Mouse (Mus musculus): ENCODE results near the gene Cdk2ap1. TPM values are rescaled to one million over a fixed set of nuclear protein-coding genes. Genes with fewer than 3 reads are reported as not detected.
"Not testable (repeated sequence)": the region's sequence is repeated elsewhere in the genome, so short reads cannot be mapped to it uniquely, and the experiment has no call there.

Gene Cdk2ap1
- total RNA-seq, 2 experiments from 2014 or later = 152 to 162 TPM

- no peak for DNase-seq
Observed at GRCm38 (mm10) chr5:124351604-124352003, 11.3 kb downstream of the Cdk2ap1 start.

DNA sequence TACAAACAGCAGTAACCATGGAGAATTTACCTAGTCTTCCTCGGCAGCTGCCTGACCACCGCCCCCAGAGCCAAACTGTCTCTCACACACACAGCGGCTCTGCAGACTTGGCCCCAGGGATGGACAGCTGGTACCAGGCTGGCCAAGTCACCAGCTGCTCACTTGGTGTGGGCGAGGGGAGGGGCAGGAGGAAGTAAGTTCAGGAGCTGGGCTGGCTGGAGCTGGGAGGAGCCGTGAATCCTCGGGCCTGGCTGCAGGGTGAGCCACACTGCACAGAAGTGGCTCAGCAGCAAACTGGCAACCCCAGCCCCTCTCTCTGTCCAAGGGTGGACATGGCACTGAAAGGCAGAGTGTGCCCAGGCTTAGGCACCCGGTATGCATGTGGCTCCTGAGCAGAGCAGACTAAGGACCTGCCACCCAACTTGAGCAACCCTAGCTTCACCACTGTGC lies 11.7 kb downstream of the Cdk2ap1 start:
- DNase-seq = peak; percentile 79

- no peak for DNase-seq
Observed at GRCm38 (mm10) chr5:124350350-124350749, 12.5 kb downstream of the Cdk2ap1 start.

- DNase-seq = peak; percentile 69
Observed at GRCm38 (mm10) chr5:124349196-124349595, 13.7 kb downstream of the Cdk2ap1 start.

- DNase-seq = no peak
Observed at GRCm38 (mm10) chr5:124342897-124343296, 20.0 kb downstream of the Cdk2ap1 start.

DNA sequence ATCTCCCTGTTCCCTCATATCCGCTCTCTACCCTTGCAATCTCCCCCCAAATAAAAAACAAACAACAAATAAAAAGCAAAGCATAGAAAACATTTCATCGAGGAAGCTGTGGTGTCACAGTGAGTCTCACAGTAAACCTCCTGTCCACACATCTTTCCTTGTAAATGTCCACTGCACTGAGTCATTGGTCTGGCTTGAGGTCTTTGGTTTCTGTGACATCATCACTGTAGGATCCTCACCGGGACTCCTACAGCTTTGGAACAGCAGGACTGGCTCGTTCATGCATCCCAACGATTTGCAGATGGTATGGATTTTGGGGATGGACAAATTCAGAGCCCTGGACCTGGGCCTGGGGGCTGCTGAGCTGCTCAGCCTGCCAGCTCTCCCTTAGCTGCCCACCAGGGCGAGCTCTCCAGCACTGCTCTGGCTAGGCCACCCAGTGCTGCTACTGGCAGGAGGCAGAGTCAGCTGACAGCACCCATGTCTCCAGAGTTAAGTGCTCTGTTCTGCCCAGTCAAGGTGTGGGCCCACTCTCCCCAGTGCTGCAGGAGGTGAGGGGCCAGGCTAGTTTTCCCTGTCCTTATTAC lies 21.0 kb downstream of the Cdk2ap1 start:
- DNase-seq = peak; percentile 49

DNA sequence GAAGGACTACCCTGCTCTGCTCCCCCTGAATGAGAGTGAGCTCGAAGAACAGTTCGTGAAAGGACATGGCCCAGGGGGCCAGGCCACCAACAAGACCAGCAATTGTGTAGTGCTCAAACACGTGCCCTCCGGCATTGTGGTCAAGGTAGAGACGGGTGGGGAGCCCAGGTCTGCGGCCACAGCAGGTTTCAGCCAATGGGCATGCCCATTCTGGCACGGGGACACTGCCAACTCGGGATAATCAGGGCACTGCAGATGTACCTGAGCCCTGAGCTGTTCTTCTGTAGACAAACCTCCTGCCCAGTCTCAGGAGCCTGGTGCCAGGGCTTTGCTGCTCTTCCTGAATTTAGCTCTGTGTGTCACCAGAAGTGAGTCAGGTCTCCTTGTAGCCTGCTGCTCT lies 24.1 kb downstream of the Cdk2ap1 start:
- no peak for DNase-seq

- DNase-seq = no peak
Observed at GRCm38 (mm10) chr5:124337909-124338308, 25.0 kb downstream of the Cdk2ap1 start.

DNA sequence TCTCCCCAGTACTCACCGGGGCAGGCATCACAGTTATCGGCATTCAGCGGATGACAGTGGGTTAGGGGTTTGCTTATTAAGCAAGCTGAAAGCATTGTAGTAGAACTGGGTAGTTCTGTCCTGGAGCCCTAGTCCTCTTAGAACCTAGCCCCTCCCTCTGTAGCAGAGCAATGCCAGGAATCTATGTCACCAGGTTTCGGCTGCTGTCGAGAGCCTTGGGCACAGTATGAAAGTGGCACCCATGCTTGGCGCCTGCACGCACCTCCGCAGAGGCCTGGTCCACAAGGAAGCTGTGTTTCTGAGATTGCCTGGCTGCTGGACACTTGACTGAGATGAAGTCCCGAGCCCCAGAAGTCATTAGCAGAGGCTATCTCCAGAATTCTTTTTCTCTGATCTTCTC lies 25.8 kb downstream of the Cdk2ap1 start:
- no peak for DNase-seq

GRCm38 (mm10) chr5:124334392-124334791 lies 28.5 kb downstream of the Cdk2ap1 start:
- DNase-seq = no peak

DNA sequence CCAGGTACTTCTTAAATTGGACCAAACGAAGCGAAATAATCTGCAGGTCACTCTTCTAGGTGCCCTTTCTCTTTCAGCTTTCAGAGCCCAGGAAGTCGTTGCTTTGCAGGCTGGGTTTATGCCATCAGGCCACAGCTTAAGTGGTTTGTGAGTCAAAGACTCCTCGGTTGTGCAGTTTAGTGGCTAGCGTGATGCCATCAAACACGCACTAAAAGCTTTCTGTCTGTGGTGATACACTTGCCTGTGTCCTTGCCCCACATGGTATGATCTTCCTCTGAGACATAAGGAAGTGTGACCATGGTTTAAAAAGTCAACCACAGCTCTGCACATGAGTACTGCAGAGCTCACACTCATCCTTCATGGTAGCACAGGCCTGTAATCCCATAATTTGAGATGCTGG lies 32.8 kb downstream of the Cdk2ap1 start:
- DNase-seq = no peak

- peak; percentile 99 for DNase-seq
Observed at GRCm38 (mm10) chr5:124327510-124328364, 35.1 kb downstream of the Cdk2ap1 start, which contains the start of the genes Mphosph9 and 2810006K23Rik. TSS of gene Mphosph9 (minus strand) at chr5:124327972. TSS of gene 2810006K23Rik (plus strand) at chr5:124328089.

DNA sequence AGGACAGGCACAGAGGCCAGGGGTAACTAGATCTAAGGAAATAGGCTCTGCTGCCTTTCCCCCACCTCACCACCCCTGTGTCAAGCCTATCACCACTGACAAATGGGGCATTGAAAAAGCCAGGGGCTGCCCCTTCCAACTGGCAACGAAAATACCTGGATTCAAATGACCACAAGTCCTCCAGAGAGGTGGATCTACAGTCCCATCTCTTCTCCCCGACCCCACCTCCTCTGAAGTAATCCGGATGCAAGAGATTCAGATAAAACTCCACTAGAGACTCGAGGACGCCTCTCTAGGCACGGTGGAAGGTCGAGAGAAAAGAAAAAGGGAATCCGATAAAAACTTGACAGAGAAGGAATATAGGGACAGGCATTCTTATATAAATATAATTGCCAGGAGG lies 36.1 kb downstream of the Cdk2ap1 start:
- no peak for DNase-seq

DNA sequence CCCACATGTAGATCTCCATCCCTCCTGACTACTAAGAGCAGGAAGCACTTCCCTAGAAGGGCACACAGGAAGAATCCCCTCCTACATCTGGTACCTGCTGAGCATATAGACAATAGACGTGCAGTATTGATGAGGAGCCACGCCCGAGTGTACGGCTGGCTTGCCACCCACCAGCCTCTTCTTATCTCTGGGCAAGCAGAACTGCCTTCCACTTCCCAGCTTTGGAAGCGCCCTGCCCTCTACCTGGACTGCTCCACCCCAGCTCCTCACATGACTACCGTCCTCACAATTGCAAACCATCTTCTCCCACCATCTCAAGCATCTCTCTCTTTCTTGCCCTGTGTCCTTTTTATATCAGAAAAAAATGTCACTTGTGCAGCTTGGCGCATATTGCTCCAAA lies 45.2 kb downstream of the Cdk2ap1 start:
- DNase-seq = no peak

GRCm38 (mm10) chr5:124315941-124316340 lies 46.9 kb downstream of the Cdk2ap1 start:
- DNase-seq = no peak

GRCm38 (mm10) chr5:124315498-124315897 lies 47.4 kb downstream of the Cdk2ap1 start:
- no peak for DNase-seq

- DNase-seq = no peak
Observed at GRCm38 (mm10) chr5:124310091-124310490, 52.8 kb downstream of the Cdk2ap1 start.

DNA sequence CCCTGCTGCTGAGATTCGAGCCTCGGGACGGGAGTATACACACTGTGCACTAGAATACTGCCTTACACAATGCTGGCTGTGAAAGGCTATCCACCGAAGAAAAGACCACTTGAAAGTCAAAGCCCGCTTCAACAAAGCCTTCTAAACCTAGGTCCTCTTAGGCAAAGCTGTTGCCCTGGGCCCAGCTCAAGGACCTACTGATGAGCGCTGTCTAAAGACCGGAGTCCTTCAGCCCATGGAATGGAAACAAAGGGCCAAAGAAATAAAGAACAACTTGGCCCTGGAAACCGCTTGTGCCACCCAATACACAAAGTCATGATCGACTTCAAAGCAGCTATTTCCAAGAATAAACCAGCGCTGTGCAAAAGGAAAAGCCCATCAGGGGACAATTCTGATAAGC lies 53.7 kb downstream of the Cdk2ap1 start:
- no peak for DNase-seq

GRCm38 (mm10) chr5:124302853-124303252 lies 60.0 kb downstream of the Cdk2ap1 start:
- not testable (repeated sequence) for DNase-seq

DNA sequence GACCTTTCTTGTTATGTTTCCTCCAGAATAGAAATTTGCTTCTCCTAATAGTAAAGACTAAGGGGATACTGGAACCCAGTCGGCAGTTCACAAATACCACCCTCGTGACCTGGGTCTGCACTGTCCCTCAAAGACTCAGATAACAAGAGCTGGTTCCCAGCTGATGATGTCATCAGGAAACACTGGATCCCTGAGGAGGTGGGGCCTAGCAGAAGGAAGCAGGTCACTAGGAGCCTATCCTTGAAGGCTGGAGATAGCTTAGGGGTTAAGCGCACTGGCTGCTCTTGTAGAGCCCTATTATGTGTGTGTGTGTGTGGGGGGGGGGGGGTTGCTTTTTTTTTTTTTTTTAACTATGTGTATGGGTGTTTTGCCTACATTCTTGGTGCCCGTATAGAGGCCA lies 62.8 kb downstream of the Cdk2ap1 start:
- DNase-seq = no peak

DNA sequence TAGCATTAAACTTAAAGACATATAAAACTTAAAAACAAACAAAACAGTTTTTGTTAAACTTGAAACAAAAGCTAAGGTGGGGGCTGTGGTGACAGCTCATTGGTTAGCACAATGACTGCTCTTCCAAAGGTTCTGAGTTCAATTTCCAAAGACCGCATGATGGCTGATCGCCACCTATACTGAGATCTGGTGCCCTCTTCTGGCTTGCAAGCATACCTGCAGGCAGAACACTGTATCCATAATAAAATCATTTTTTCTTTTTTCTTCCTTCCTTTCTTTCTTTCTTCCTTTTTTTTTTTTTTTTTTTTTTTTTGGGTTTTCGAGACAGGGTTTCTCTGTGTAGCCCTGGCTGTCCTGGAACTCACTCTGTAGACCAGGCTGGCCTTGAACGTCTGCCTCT lies 63.6 kb downstream of the Cdk2ap1 start:
- peak; percentile 15 for DNase-seq

GRCm38 (mm10) chr5:124296475-124296874 lies 66.4 kb downstream of the Cdk2ap1 start:
- DNase-seq = no peak
